Mouse (Mus musculus): ENCODE data around the gene Wdtc1. TPM values are rescaled to one million over a fixed set of nuclear protein-coding genes. Genes with fewer than 3 reads are reported as not detected.

The Wdtc1 gene
- total RNA-seq, 2 experiments from 2014 or later: 71.9 to 73.6 TPM

DNA sequence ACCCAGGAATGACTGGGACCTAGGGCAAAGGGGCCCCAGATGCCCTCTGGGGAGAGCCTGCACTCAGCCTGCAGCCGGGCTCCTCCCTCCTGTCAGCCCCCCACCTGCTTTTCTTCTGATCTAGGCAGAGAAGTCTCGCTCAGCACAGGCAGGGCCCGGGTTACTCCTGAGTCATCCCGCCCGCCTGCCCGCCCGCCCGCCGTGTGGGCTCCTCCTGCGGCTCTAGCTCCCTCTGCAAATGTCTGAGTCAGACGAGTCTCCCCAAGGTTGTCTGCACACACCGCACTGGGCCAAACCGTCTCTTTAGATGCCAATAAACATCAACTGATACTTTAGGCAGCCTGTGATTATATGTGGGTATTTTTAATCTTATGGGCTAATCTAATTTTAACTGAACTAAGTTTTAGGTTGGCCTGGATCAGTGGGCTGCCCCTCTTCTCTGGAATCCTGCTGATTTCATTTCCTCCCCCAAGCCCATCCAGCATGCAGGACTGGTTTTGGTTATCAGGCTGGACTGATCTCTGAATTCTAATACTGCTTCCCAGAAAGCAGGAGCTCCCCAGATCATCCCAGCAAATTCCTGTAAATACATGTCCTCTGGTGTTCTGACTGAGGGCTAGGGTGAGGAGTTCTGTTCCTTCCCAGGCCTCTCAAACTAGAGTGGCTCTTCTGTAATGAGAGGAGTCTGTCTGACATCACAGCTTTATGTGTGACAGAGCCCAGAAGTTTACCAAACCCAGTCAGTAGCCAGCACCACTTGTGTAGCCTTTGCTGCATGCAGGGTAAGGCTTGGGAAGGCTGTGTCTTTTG, 25.2 kb upstream of the Wdtc1 start:
- peak; percentile 49 to 53 for DNase-seq

GRCm38 (mm10) chr4:133375812-133376577, 22.7 kb upstream of the Wdtc1 start:
- DNase-seq: no peak

DNA sequence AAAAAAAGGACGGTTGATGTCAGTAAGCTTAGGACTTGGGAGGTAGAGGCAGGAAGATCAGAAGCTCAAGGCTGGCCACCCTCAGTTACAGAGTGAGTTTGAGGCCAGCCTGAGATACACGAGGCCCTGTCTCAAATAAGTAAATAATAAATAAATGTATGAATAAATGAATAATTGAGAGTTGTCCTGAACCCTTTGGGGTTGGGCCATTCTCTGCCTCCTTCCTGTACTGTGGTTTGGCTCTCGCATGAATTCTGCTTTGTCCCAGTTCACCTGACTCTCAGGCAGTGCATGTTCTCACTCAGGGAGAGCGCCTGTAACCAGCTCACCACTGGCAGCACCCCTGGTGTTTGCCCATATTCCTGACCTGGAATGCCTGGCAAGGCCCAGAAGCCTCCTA, 20.7 kb upstream of the Wdtc1 start:
- peak in 1 of 2 experiments; percentile 12 for DNase-seq

DNA sequence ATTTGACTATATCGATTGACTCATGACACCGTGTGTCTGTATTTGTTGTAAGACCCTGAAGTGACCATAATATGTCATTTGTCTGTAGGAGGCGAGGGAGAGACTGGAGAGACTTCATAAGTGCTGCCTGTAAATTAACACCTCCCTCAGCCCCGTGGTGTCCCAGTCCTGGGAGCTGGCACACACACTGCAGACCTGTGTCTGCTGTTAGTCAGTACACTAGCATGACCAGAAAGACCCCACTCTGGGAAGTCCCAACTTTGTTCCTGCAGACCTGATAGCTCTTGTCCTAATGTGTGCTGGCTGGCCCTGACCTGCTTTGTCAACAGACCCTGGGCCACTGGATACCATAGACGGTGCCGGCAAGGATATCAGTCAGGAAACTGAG, 19.0 kb upstream of the Wdtc1 start:
- DNase-seq: peak in 1 of 2 experiments; percentile 47

DNA sequence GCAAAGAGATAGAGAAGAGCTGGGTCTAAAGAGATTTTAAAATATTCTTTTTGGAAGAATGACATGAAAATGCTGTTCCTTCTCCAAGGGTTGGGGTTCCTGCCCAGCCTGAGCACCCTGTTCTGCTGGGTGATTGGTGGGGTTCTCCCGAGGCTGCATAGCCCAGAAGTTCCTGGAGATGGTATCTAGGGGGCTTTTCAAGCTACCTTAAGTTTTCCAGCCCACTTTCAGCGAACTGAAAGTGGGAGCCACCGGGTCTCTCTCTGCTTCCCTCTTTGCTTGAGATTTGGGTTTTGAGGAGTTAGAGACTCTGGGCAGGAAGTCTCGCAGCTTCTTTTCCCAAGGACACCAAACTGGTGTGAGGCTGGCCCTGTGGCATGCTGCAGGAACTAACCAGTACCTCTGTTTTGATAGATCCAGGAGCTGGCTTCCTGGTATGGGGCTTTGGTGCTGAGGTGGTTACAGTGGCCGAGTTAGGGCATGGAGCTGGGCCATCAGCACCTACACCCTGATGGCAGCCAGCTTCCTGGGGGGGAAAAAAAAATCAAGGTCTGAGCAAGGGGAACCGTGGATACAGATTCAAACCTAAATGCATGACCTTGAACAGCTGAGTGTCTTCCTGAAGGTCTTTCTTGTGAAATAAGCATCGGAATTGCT, 18.5 kb upstream of the Wdtc1 start:
- DNase-seq: peak in 1 of 2 experiments; percentile 32

GRCm38 (mm10) chr4:133370298-133371274, 17.3 kb upstream of the Wdtc1 start:
- peak in 1 of 2 experiments; percentile 37 for DNase-seq

GRCm38 (mm10) chr4:133369553-133370297, 16.4 kb upstream of the Wdtc1 start, which contains the start of gene Slc9a1:
Slc9a1 (plus strand) TSS chr4:133369706.
- peak; percentile 95 to 97 for DNase-seq

GRCm38 (mm10) chr4:133354641-133355040, 1.4 kb upstream of the Wdtc1 start:
- no peak for DNase-seq

GRCm38 (mm10) chr4:133352797-133353196, 484 bp downstream of the Wdtc1 start:
- no peak for DNase-seq

DNA sequence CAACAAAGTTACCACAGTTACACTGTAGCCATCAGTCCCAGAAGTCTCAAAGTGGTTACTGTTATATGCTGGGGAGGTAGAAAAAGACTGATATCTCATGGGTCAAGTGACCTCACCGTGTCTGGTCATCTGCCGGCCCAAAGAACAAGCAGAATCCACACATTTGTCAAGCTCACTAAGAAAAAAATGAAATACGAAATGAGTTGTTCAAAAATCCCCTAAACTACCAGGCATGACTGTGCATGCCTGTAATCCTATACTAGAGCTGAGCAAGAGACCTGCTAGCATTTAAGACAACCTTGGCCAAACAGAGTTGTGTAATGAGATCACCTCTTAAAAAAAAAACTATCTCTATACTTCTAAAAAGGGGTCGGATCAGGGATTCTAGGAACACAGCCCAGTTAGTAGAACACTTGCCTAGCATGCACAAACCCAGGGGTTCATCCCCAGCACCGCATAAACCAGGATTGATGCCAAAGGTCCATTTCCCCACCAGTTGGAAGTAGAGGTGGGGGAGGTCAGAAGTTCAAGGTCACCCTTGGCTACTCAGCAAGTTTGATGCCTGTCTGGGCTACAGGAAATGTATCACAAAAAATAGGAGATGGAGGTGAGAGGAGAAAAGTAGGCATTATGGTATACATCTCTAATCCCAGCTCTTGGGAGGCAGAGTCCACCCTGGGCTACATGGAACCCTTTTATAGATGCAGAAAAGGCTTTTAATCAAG, 5.1 kb downstream of the Wdtc1 start:
- no peak for DNase-seq

- DNase-seq: no peak
These were observed 5.7 kb downstream of the Wdtc1 start for GRCm38 (mm10) chr4:133347624-133348023.

GRCm38 (mm10) chr4:133346577-133346976, 6.7 kb downstream of the Wdtc1 start:
- DNase-seq: no peak

DNA sequence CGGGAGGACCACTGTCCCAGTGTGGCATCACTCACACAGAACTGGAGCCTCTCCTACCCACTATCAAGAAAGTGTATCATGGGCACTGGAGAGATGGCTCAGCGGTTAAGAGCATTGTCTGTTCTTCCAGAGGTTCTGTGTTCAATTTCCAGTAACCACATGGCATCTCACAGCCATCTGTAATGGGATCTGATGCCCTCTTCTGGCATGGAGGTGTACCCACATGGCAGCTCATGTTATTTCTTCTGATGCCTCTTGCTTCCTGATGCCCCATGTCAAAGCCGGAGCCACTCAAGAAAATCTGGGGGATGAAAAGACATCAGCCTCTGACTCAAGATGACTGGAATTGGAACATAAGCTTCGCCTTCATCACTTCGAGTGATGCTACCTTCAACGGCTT, 7.6 kb downstream of the Wdtc1 start:
- no peak for DNase-seq

GRCm38 (mm10) chr4:133344112-133344511, 9.2 kb downstream of the Wdtc1 start:
- peak; percentile 27 to 71 for DNase-seq

- no peak for DNase-seq
These were observed 13.1 kb downstream of the Wdtc1 start for GRCm38 (mm10) chr4:133340217-133340616.

DNA sequence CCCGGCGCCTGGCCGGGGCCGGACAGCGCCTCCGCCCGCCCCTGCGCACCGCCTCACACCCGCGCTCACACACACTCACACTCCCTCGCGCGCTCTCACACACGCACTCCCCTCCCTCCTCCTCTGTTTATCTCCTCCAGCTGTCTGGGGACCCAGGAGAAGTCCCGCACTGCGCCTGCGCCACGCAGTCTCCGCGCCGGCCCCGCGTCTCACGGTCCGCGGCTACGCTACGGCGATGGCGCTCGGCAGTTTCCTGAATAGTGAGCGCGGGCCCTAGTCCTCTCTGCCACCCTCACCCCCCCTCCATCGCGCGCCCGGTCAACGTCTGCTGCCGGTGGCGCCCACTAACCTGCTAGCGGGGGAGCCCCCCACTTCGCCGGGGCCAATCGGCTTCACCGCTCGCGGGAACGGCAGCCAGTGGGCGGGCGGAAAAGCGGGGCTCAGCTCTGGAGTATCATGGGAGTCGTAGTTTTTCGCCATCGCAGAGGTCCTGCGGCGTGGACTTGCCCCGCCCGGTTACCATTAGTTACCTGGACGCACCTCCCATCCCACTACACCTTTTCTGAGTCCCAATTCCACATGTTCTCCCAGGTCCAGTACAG, 14.0 kb downstream of the Wdtc1 start:
- peak; percentile 98 to 99 for DNase-seq

- no peak for DNase-seq
These were observed 14.7 kb downstream of the Wdtc1 start for GRCm38 (mm10) chr4:133338521-133339095.

- peak in 1 of 2 experiments; percentile 27 for DNase-seq
These were observed 15.3 kb downstream of the Wdtc1 start for GRCm38 (mm10) chr4:133337833-133338520.

DNA sequence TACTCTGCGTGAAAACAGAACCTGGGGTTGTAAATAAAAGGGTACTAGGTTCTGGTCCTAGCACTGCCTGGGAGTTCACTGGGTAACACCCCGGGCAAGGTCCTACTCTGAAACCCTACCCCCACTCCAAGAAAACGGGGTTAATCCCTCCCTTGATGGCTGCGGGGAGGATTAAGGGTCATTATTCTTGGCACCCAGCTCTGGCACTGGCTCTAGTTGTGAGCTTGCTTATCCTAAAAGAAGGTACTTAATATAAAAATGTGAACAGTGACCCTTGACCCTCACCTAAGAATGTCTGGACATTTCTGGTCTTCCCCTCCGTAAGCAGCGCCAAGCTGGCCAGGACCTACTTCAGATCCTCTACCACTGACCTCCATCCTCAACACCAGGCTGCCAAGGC, 20.0 kb downstream of the Wdtc1 start:
- DNase-seq: no peak

Data from heart, adult 18-20 months (tissue).